Mouse (Mus musculus) lung, postnatal 0 days (tissue): Measurements from ENCODE around the gene Ifit1.

Experiments
- CTCF ChIP-seq: IDR thresholded peaks from 2 replicates; pipeline ENCODE4 v1.5.1; 2016; ENCODE audit warnings: antibody characterized with exemption, mild to moderate bottlenecking
- EP300 ChIP-seq: IDR thresholded peaks from 2 replicates; pipeline ENCODE4 v1.6.1; 2016; ENCODE audit warnings: antibody characterized with exemption, mild to moderate bottlenecking, control low read depth

- TF ChIP-seq CTCF (no peak), EP300 (no peak)
These were observed 1.9 kb downstream of the Ifit1 start for GRCm38 (mm10) chr19:34642616-34643015.
